Mouse (Mus musculus) ES-Bruce4 (cell line): ENCODE data around the gene Knop1. TPM values are rescaled to one million over a fixed set of nuclear protein-coding genes. Genes with fewer than 3 reads are reported as not detected.

ENCODE experiments used
- H3K27ac ChIP-seq: 2 replicates; pipeline ENCODE4 v1.5.1; 2012; ENCODE audit warnings: low read length, inconsistent platforms; ENCODE audit not compliant: insufficient read depth
- H3K27me3 ChIP-seq: 2 replicates; pipeline ENCODE4 v1.6.1; 2012; ENCODE audit warnings: mild to moderate bottlenecking, low read length, inconsistent platforms; ENCODE audit not compliant: control insufficient read depth, poor library complexity, insufficient read depth, severe bottlenecking
- H3K36me3 ChIP-seq: 2 replicates; pipeline ENCODE4 v1.6.1; 2012; ENCODE audit warnings: inconsistent platforms, mild to moderate bottlenecking, low read length, moderate library complexity; ENCODE audit not compliant: control insufficient read depth, poor library complexity, insufficient read depth, severe bottlenecking
- H3K4me1 ChIP-seq: one replicate; pipeline ENCODE4 v1.8.1; 2011; ENCODE audit warnings: low read length; ENCODE audit not compliant: control insufficient read depth, insufficient read depth
- H3K4me3 ChIP-seq: 2 replicates; pipeline ENCODE4 v1.5.1; 2011; ENCODE audit warnings: low read depth, mild to moderate bottlenecking, low read length
- H3K9ac ChIP-seq: 2 replicates; pipeline ENCODE4 v1.6.1; 2012; ENCODE audit warnings: low read depth, mild to moderate bottlenecking, inconsistent platforms; ENCODE audit not compliant: poor library complexity, severe bottlenecking
- H3K9me3 ChIP-seq: replicated peaks from 2 replicates; pipeline ENCODE4 v1.6.1; 2012; ENCODE audit warnings: mild to moderate bottlenecking, low read length, inconsistent platforms; ENCODE audit not compliant: control insufficient read depth, poor library complexity, insufficient read depth, severe bottlenecking
- CTCF ChIP-seq: IDR thresholded peaks from one replicate; pipeline ENCODE4 v1.8.1; 2011; ENCODE audit warnings: low read depth, low read length
- EP300 ChIP-seq: IDR thresholded peaks from 2 replicates; pipeline ENCODE4 v1.6.1; 2011; ENCODE audit warnings: low read depth, low read length; ENCODE audit not compliant: insufficient read depth
- POLR2A ChIP-seq: IDR thresholded peaks from one replicate; pipeline ENCODE4 v1.8.1; 2011; ENCODE audit warnings: low read length; ENCODE audit not compliant: insufficient read depth
- polyA plus RNA-seq: library from polyadenylated mRNA; stranded (reverse); fragments of >200 nt; gene quantifications from 2 replicates; pipeline ENCODE4 v1.2.4, GENCODE M21; 2011; ENCODE audit warnings: low read depth; ENCODE audit not compliant: missing spikeins, insufficient read depth, insufficient read length

The Knop1 gene
- polyA plus RNA-seq, result 82.5 and 83.1 TPM in 2 replicates

GRCm38 (mm10) chr7:118855877-118856304, at the start of gene Knop1:
Gene Knop1 (minus strand): TSS chr7:118856254.
- no peak for TF ChIP-seq CTCF
- no peak for TF ChIP-seq EP300
- TF ChIP-seq POLR2A, result no peak

GRCm38 (mm10) chr7:118904530-118904929, 48.5 kb upstream of the Knop1 start:
- no peaks in the 10 kb centered on the region for H3K9me3 ChIP-seq
- TF ChIP-seq POLR2A, result no peak
- TF ChIP-seq EP300, result no peak
- TF ChIP-seq CTCF, result no peak
- no peaks in the 10 kb centered on the region for H3K27me3 ChIP-seq
- no peaks in the 10 kb centered on the region for H3K4me1 ChIP-seq
- H3K36me3 ChIP-seq, result no peaks in the 10 kb centered on the region
- H3K27ac ChIP-seq, result no peak overlapping the region
- H3K4me3 ChIP-seq, result no peak overlapping the region
- H3K9ac ChIP-seq, result no peak overlapping the region

More at GRCm38 (mm10) chr7:118855877-118856304, at the start of gene Knop1:
- H3K27ac ChIP-seq, result no peak within 1 kb of the TSS
- H3K9me3 ChIP-seq, result no peaks in the 10 kb centered on the region
- H3K27me3 ChIP-seq, result no peaks in the 10 kb centered on the region
- H3K9ac ChIP-seq, result peak within 1 kb of the TSS; percentile 65
- H3K36me3 ChIP-seq, result peaks cover 21% of the 10 kb centered on the region
- H3K4me3 ChIP-seq, result peak within 1 kb of the TSS; percentile 95
- H3K4me1 ChIP-seq, result no peaks in the 10 kb centered on the region

GRCm38 (mm10) chr7:118903879-118904278, 47.8 kb upstream of the Knop1 start:
- TF ChIP-seq EP300, result no peak
- no peak for TF ChIP-seq CTCF
- no peaks in the 10 kb centered on the region for H3K36me3 ChIP-seq
- no peak overlapping the region for H3K27ac ChIP-seq
- no peaks in the 10 kb centered on the region for H3K27me3 ChIP-seq
- no peak overlapping the region for H3K9ac ChIP-seq
- H3K9me3 ChIP-seq, result no peaks in the 10 kb centered on the region
- no peaks in the 10 kb centered on the region for H3K4me1 ChIP-seq
- no peak overlapping the region for H3K4me3 ChIP-seq

GRCm38 (mm10) chr7:118902944-118903343, 46.9 kb upstream of the Knop1 start:
- Histone ChIP-seq H3K27me3 (no peaks in the 10 kb centered on the region), H3K9ac (no peak overlapping the region), H3K4me1 (no peaks in the 10 kb centered on the region), H3K4me3 (no peak overlapping the region), H3K36me3 (no peaks in the 10 kb centered on the region), H3K27ac (no peak overlapping the region), H3K9me3 (no peaks in the 10 kb centered on the region)
- TF ChIP-seq POLR2A (no peak), EP300 (no peak), CTCF (no peak)

GRCm38 (mm10) chr7:118900090-118900489, 44.0 kb upstream of the Knop1 start:
- no peaks in the 10 kb centered on the region for H3K9me3 ChIP-seq
- H3K9ac ChIP-seq, result no peak overlapping the region
- H3K4me3 ChIP-seq, result no peak overlapping the region
- H3K27ac ChIP-seq, result no peak overlapping the region
- no peak for TF ChIP-seq CTCF
- no peak for TF ChIP-seq POLR2A
- TF ChIP-seq EP300, result no peak
- no peaks in the 10 kb centered on the region for H3K36me3 ChIP-seq
- no peaks in the 10 kb centered on the region for H3K27me3 ChIP-seq
- no peaks in the 10 kb centered on the region for H3K4me1 ChIP-seq

DNA sequence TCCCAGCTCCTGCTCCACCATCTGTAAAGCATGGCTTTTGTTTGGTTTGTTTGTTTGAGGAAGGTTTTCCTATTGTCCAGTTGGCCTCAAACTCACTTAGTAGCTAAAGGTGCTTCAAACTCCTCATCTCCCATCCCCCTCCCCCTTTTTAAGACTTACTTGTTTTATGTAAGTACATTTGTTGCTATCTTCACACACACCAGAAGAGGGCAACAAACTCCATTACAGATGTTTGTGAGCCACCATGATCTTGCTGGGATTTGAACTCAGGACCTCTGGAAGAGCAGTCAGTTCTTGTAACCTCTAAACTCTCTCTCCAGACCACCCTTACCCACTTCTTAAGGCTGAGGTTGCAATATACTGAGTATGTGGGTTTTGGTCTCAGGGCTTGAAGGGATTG, 42.0 kb upstream of the Knop1 start:
- no peak overlapping the region for H3K4me3 ChIP-seq
- no peaks in the 10 kb centered on the region for H3K4me1 ChIP-seq
- TF ChIP-seq CTCF, result no peak
- TF ChIP-seq EP300, result no peak
- TF ChIP-seq POLR2A, result no peak
- H3K27ac ChIP-seq, result no peak overlapping the region
- H3K27me3 ChIP-seq, result no peaks in the 10 kb centered on the region
- H3K36me3 ChIP-seq, result no peaks in the 10 kb centered on the region
- no peak overlapping the region for H3K9ac ChIP-seq
- H3K9me3 ChIP-seq, result no peaks in the 10 kb centered on the region
